Mouse (Mus musculus) intestine, embryonic 15.5 days (tissue): ENCODE results near the gene Brox. TPM values are rescaled to one million over a fixed set of nuclear protein-coding genes. Genes with fewer than 3 reads are reported as not detected.

Experiments used
- ATAC-seq: fragments of 200-750 bp; cut with Nextera tagmentation; 2 replicates; pipeline ENCODE4 v1.8.0; 2017; ENCODE audit warnings: moderate TSS enrichment, moderate library complexity
- H3K27ac ChIP-seq: fragments of 300-500 bp; sonication (generic); 2 replicates; pipeline ENCODE4 v1.5.1; 2015; ENCODE audit warnings: mild to moderate bottlenecking, inconsistent platforms
- H3K27me3 ChIP-seq: fragments of 300-500 bp; sonication (generic); replicated peaks from 2 replicates; pipeline ENCODE4 v1.6.1; 2015; ENCODE audit warnings: inconsistent platforms
- H3K36me3 ChIP-seq: fragments of 300-500 bp; sonication (generic); 2 replicates; pipeline ENCODE4 v1.6.1; 2015; ENCODE audit warnings: inconsistent platforms
- H3K4me1 ChIP-seq: fragments of 300-500 bp; sonication (generic); replicated peaks from 2 replicates; pipeline ENCODE4 v1.6.1; 2015; ENCODE audit warnings: inconsistent platforms
- H3K4me2 ChIP-seq: fragments of 300-500 bp; sonication (generic); replicated peaks from 2 replicates; pipeline ENCODE4 v1.6.1; 2015; ENCODE audit warnings: mild to moderate bottlenecking, inconsistent platforms
- H3K4me3 ChIP-seq: fragments of 300-500 bp; sonication (generic); replicated peaks from 2 replicates; pipeline ENCODE4 v1.5.1; 2015; ENCODE audit warnings: inconsistent platforms
- H3K9ac ChIP-seq: fragments of 300-500 bp; sonication (generic); 2 replicates; pipeline ENCODE4 v1.6.1; 2015; ENCODE audit warnings: inconsistent platforms
- H3K9me3 ChIP-seq: fragments of 300-500 bp; sonication (generic); 2 replicates; pipeline ENCODE4 v1.6.1; 2016; ENCODE audit warnings: inconsistent platforms
- WGBS: fragments of 180-500 bp; shearing (Covaris S2); methylation state at CpG from one replicate; pipeline ENCODE4 v1.1.7; 2015; 5-methylcytosine and 5-hydroxymethylcytosine counted together
- polyA plus RNA-seq: library from polyadenylated mRNA; unstranded; fragments of >200 nt; fragmentation: Nextera tagmentation; extraction: Ambion mirVana; gene quantifications from 2 replicates; pipeline ENCODE4 v1.2.1, GENCODE M21; 2015

Brox gene
- polyA plus RNA-seq, 1 experiment from 2014 or later = 41.6 TPM

- Histone ChIP-seq H3K9ac (no peak overlapping the region), H3K4me3 (no peak overlapping the region), H3K27me3 (no peaks in the 10 kb centered on the region), H3K4me2 (no peak overlapping the region), H3K4me1 (no peaks in the 10 kb centered on the region), H3K9me3 (no peaks in the 10 kb centered on the region), H3K36me3 (0 out of 2 replicates have a peak, but pooled peaks cover 2% of the 10 kb centered on the region), H3K27ac (no peak overlapping the region)
- WGBS = 91% methylated on average over 1 of the region's 1 CpGs
- no peak for ATAC-seq
Measured at GRCm38 (mm10) chr1:183308476-183308875, 11.4 kb upstream of the Brox start.

DNA sequence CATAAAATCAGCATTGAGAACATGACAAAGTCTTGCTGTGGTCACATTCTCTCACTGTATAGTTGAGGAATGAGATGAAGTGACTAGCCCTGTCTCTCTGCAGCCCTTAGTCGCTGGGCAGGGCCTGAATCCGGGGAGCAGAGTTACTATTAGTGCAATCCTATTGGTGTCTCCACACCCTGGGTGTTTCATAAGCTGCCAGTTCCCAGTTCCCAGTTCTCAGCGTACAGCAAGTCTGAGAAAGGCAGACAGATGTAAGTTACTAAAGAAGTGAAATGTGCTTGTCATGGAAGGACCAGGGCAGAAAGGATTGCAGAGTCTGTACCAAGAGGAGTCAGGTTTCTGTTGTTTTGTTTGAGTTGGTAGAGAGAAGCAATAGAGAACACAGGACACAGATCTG is 10.5 kb upstream of the Brox start:
- 84% methylated on average over 3 of the region's 3 CpGs for WGBS
- H3K9ac ChIP-seq = no peak overlapping the region
- no peaks in the 10 kb centered on the region for H3K9me3 ChIP-seq
- ATAC-seq = no peak
- H3K27ac ChIP-seq = no peak overlapping the region
- H3K4me2 ChIP-seq = no peak overlapping the region
- H3K36me3 ChIP-seq = 0 out of 2 replicates have a peak, but pooled peaks cover 2% of the 10 kb centered on the region
- H3K4me1 ChIP-seq = no peaks in the 10 kb centered on the region
- no peaks in the 10 kb centered on the region for H3K27me3 ChIP-seq
- no peak overlapping the region for H3K4me3 ChIP-seq

DNA sequence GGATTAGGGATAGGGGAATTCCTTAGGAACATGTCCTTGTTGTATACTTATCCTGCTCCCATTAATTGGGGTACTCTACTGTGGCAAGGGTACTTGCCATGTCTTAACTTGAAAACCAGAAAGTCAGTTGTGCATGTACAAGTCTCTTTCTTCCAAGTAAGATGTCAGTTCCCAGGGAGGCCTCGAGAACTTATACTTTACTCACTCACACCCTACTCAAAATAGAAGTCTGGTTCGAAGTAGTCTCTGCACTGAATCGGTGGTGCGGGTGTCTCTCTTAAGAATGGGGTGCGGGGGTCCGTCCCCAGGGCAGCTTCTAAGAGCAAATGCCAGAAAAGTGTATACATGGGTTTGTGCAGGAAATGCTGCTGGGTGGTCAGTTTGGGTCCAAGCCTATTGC is 2.1 kb upstream of the Brox start:
- no peaks in the 10 kb centered on the region for H3K27me3 ChIP-seq
- H3K9ac ChIP-seq = no peak overlapping the region
- H3K4me1 ChIP-seq = no peaks in the 10 kb centered on the region
- H3K36me3 ChIP-seq = no peaks in the 10 kb centered on the region
- no peak overlapping the region for H3K4me3 ChIP-seq
- 85% methylated on average over 6 of the region's 6 CpGs for WGBS
- no peak overlapping the region for H3K27ac ChIP-seq
- ATAC-seq = no peak
- H3K4me2 ChIP-seq = no peak overlapping the region
- H3K9me3 ChIP-seq = no peaks in the 10 kb centered on the region

- no peaks in the 10 kb centered on the region for H3K9me3 ChIP-seq
- under 1% methylated on average over 20 of the region's 20 CpGs for WGBS
- H3K36me3 ChIP-seq = no peaks in the 10 kb centered on the region; the same call in 1 of the 2 replicates
- H3K4me3 ChIP-seq = peak overlapping the region; percentile 50
- peak overlapping the region; percentile 43 for H3K9ac ChIP-seq
- peak overlapping the region; percentile 57 for H3K4me2 ChIP-seq
- H3K27ac ChIP-seq = peak overlapping the region; percentile 52
- no peak for ATAC-seq
- H3K27me3 ChIP-seq = no peaks in the 10 kb centered on the region
- no peaks in the 10 kb centered on the region for H3K4me1 ChIP-seq
Measured at GRCm38 (mm10) chr1:183297886-183298489, 919 bp upstream of the Brox start.

GRCm38 (mm10) chr1:183297473-183297885 is 410 bp upstream of the Brox start:
- peak overlapping the region; percentile 43 for H3K9ac ChIP-seq
- H3K36me3 ChIP-seq = peaks cover 2% of the 10 kb centered on the region; the same call in 1 of the 2 replicates
- peak overlapping the region; percentile 52 for H3K27ac ChIP-seq
- WGBS = 2% methylated on average over 30 of the region's 30 CpGs
- H3K4me3 ChIP-seq = peak overlapping the region; percentile 50
- H3K27me3 ChIP-seq = no peaks in the 10 kb centered on the region
- H3K4me2 ChIP-seq = peak overlapping the region; percentile 57
- H3K4me1 ChIP-seq = no peaks in the 10 kb centered on the region
- peak; percentile 73 for ATAC-seq
- no peaks in the 10 kb centered on the region for H3K9me3 ChIP-seq

GRCm38 (mm10) chr1:183296465-183296864 is 604 bp downstream of the Brox start, which contains the start of gene Aida:
Aida (plus strand) TSS chr1:183296590.
- no peaks in the 10 kb centered on the region for H3K9me3 ChIP-seq
- H3K36me3 ChIP-seq = peaks cover 3% of the 10 kb centered on the region; the same call in 1 of the 2 replicates
- under 1% methylated on average over 26 of the region's 26 CpGs for WGBS
- H3K27me3 ChIP-seq = no peaks in the 10 kb centered on the region
- peak within 1 kb of the TSS; percentile 52 for H3K27ac ChIP-seq
- H3K4me1 ChIP-seq = no peaks in the 10 kb centered on the region
- peak within 1 kb of the TSS; percentile 50 for H3K9ac ChIP-seq
- peak within 1 kb of the TSS; percentile 50 for H3K4me3 ChIP-seq
- peak; percentile 17 for ATAC-seq
- peak within 1 kb of the TSS; percentile 57 for H3K4me2 ChIP-seq

- no peaks in the 10 kb centered on the region for H3K4me1 ChIP-seq
- H3K4me3 ChIP-seq = no peak overlapping the region
- peaks cover 20% of the 10 kb centered on the region for H3K36me3 ChIP-seq
- H3K27me3 ChIP-seq = no peaks in the 10 kb centered on the region
- whole genome bisulfite sequencing = 89% methylated on average over 4 of the region's 4 CpGs
- H3K9me3 ChIP-seq = no peaks in the 10 kb centered on the region
- no peak overlapping the region for H3K9ac ChIP-seq
- no peak overlapping the region for H3K27ac ChIP-seq
- H3K4me2 ChIP-seq = no peak overlapping the region
- ATAC-seq = no peak
Measured at GRCm38 (mm10) chr1:183289576-183289975, 7.5 kb downstream of the Brox start.

GRCm38 (mm10) chr1:183288351-183288750 is 8.7 kb downstream of the Brox start:
- no peak for ATAC-seq
- H3K4me2 ChIP-seq = no peak overlapping the region
- no peak overlapping the region for H3K9ac ChIP-seq
- no peak overlapping the region for H3K4me3 ChIP-seq
- H3K9me3 ChIP-seq = no peaks in the 10 kb centered on the region
- H3K36me3 ChIP-seq = peaks cover 27% of the 10 kb centered on the region
- 87% methylated on average over 3 of the region's 3 CpGs for WGBS
- no peak overlapping the region for H3K27ac ChIP-seq
- H3K4me1 ChIP-seq = no peaks in the 10 kb centered on the region
- no peaks in the 10 kb centered on the region for H3K27me3 ChIP-seq

DNA sequence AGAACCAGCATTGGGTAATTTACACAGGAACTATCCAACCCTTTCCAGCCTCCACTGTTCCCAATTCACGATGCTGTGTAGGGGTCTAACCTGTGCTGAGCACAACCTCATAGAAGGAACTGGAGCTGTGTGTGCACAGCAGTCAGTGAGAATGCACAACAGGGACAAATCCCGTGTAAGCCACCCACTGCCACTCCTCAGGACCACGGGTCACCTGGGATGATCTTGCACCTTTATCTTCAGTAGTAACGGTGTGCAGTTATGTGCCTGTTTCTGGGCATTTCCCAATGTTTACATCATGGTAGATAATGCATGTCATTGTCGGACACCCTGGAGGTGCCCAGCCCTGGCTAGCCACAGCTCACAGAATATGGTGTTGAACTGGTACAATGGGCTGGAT is 21.3 kb downstream of the Brox start:
- Histone ChIP-seq H3K36me3 (peaks cover 13% of the 10 kb centered on the region), H3K4me2 (no peak overlapping the region), H3K27me3 (no peaks in the 10 kb centered on the region), H3K9ac (no peak overlapping the region), H3K27ac (no peak overlapping the region), H3K4me3 (no peak overlapping the region), H3K9me3 (no peaks in the 10 kb centered on the region), H3K4me1 (no peaks in the 10 kb centered on the region)
- no peak for ATAC-seq
- WGBS = 63% methylated on average over 5 of the region's 5 CpGs

GRCm38 (mm10) chr1:183274385-183274784 is 22.7 kb downstream of the Brox start:
- no peak overlapping the region for H3K9ac ChIP-seq
- H3K4me2 ChIP-seq = no peak overlapping the region
- peak; percentile 53 for ATAC-seq
- H3K4me3 ChIP-seq = no peak overlapping the region
- no peaks in the 10 kb centered on the region for H3K4me1 ChIP-seq
- no peaks in the 10 kb centered on the region for H3K27me3 ChIP-seq
- no peaks in the 10 kb centered on the region for H3K9me3 ChIP-seq
- H3K36me3 ChIP-seq = peaks cover 5% of the 10 kb centered on the region
- no peak overlapping the region for H3K27ac ChIP-seq
- 60% methylated on average over 3 of the region's 3 CpGs for WGBS

- 57% methylated on average over 10 of the region's 10 CpGs for WGBS
- H3K9me3 ChIP-seq = no peaks in the 10 kb centered on the region
- ATAC-seq = 0 out of 2 replicates have a peak, but pooled peaks have one; percentile 45
- no peak overlapping the region for H3K9ac ChIP-seq
- no peak overlapping the region for H3K27ac ChIP-seq
- H3K4me2 ChIP-seq = no peak overlapping the region
- no peak overlapping the region for H3K4me3 ChIP-seq
- no peaks in the 10 kb centered on the region for H3K27me3 ChIP-seq
- H3K4me1 ChIP-seq = no peaks in the 10 kb centered on the region
- H3K36me3 ChIP-seq = no peaks in the 10 kb centered on the region
Measured at GRCm38 (mm10) chr1:183272867-183273818, 23.9 kb downstream of the Brox start.

DNA sequence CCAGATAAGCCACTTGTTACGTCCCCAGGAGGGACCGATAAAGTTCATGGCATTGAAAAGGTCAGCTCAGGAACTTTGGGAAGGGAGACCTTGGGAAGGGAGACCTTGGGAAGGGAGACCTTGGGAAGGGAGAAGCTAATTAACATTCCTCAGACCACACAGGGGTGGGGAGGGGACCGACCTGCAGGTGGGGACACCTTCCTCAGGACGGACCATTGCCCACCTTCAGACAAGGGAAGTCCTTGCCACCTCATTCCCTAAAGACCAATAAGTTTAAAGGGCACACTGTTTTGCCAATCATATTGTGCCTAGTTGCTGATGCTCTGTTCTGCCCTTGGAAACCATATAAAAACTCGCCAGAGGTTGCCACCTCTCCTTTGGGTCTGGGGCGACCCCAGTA is 29.4 kb downstream of the Brox start:
- H3K4me1 ChIP-seq = no peaks in the 10 kb centered on the region
- no peaks in the 10 kb centered on the region for H3K27me3 ChIP-seq
- ATAC-seq = no peak
- no peak overlapping the region for H3K9ac ChIP-seq
- no peaks in the 10 kb centered on the region for H3K36me3 ChIP-seq
- H3K4me3 ChIP-seq = no peak overlapping the region
- no peak overlapping the region for H3K4me2 ChIP-seq
- 68% methylated on average over 6 of the region's 6 CpGs for WGBS
- no peak overlapping the region for H3K27ac ChIP-seq
- no peaks in the 10 kb centered on the region for H3K9me3 ChIP-seq
